Mouse (Mus musculus) subcutaneous adipose tissue, adult 2 months (tissue): ENCODE data around the gene Scn3b. TPM values are rescaled to one million over a fixed set of nuclear protein-coding genes. Genes with fewer than 3 reads are reported as not detected.

Source experiments
- polyA plus RNA-seq: library from polyadenylated mRNA; depleted of rRNA; stranded (reverse); fragments of >200 nt; gene quantifications from 2 replicates; pipeline ENCODE4 v1.2.3, GENCODE M21; 2012; ENCODE audit warnings: low replicate concordance; rRNA removed

Scn3b gene
- 0.69 and 1.9 TPM in 2 replicates for polyA plus RNA-seq

DNA sequence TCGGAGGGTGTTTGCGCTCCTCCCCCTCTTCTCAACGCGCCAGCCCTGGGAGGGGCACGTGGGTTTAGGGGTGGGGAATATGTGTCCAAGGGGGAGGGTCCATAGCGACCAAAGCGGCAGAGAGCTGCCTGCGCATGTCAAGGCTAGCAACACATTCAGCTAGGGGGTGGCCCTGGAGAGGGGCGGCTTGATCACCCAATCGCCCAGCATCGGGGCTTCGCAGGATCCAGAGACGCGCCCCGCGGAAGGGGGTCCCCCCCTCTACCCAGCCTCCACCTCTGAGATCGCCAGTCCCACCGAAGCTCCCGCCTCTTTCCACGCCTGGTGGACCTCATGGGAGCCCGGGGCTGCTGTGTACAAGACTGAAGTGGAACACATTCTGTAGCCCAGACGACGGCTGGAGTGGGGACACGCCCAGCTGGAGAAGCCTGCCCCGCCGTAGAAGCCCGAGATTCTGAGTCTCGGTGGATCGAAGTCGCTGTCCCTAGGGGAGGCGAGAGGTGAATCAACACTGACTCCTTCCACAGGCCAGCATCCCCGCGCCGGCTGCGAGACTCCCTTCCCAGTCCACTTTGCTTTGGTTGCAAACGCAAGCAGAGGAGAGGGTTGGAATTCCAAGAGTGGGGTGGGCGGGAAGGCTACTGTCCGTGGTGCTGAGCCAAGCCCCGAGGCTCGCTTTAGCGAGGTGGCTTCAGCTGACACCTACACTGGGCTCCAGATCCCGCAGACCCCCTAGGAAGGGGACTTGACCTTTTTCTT is at the start of gene Scn3b:
TSS of gene Scn3b (plus strand) at position 115 of the 759 bp plus-strand sequence.

Other genes starting within 250 kb of the Scn3b start
- not detected in 2 replicates for gene Olfr981, start 247.8 kb upstream of the Scn3b start, polyA plus RNA-seq
- gene Olfr982, start 195.4 kb upstream of the Scn3b start, polyA plus RNA-seq, result not detected in 2 replicates
- not detected in 2 replicates for gene Olfr983, start 175.6 kb upstream of the Scn3b start, polyA plus RNA-seq
- gene Olfr984, start 155.0 kb upstream of the Scn3b start, polyA plus RNA-seq, result not detected in 2 replicates
- gene Olfr985, start 139.0 kb upstream of the Scn3b start, polyA plus RNA-seq, result not detected in 2 replicates
- not detected in 2 replicates for gene Tmem225, start 121.1 kb upstream of the Scn3b start, polyA plus RNA-seq
- not detected in 2 replicates for gene Olfr986, start 88.3 kb upstream of the Scn3b start, polyA plus RNA-seq
- 1.1 and 3.5 TPM in 2 replicates for gene Zfp202, start 76.9 kb upstream of the Scn3b start, polyA plus RNA-seq